Mouse (Mus musculus) heart, adult 2 months (tissue): ENCODE data around the gene Morn4. TPM values are rescaled to one million over a fixed set of nuclear protein-coding genes. Genes with fewer than 3 reads are reported as not detected.
A peak's percentile ranks its signal among the peaks of the same experiment; 100 is the strongest.

Experiments used
- DNase-seq, 2 experiments: peaks; one replicate each; pipeline ENCODE4 v3.0.0; 2021
- H3K27ac ChIP-seq: fragments of 200-600 bp; 2 replicates; pipeline ENCODE4 v1.8.1; 2022
- H3K27me3 ChIP-seq: fragments of 200-500 bp; 2 replicates; pipeline ENCODE4 v1.6.1; 2012; ENCODE audit warnings: mild to moderate bottlenecking, low read length, inconsistent platforms, mixed read lengths; ENCODE audit not compliant: control insufficient read depth, insufficient read depth
- H3K36me3 ChIP-seq: fragments of 200-500 bp; 2 replicates; pipeline ENCODE4 v1.6.1; 2012; ENCODE audit warnings: low read length, inconsistent platforms; ENCODE audit not compliant: control insufficient read depth, insufficient read depth
- H3K4me1 ChIP-seq: fragments of 200-500 bp; 2 replicates; pipeline ENCODE4 v1.6.1; 2011; ENCODE audit warnings: low read length; ENCODE audit not compliant: control insufficient read depth, insufficient read depth
- H3K4me3 ChIP-seq: fragments of 200-600 bp; 2 replicates; pipeline ENCODE4 v1.8.1; 2022
- H3K79me2 ChIP-seq: fragments of 200-500 bp; replicated peaks from 2 replicates; pipeline ENCODE4 v1.6.1; 2012; ENCODE audit warnings: mild to moderate bottlenecking, inconsistent platforms, low read length, moderate library complexity, mixed read lengths; ENCODE audit not compliant: control insufficient read depth, insufficient read depth
- H3K9ac ChIP-seq: fragments of 200-500 bp; 2 replicates; pipeline ENCODE4 v1.6.1; 2012; ENCODE audit warnings: low read depth, mild to moderate bottlenecking, control low read depth, inconsistent platforms, low read length, mixed read lengths
- CTCF ChIP-seq: fragments of 200-600 bp; IDR thresholded peaks from 2 replicates; pipeline ENCODE4 v1.8.1; 2022; ENCODE audit warnings: antibody characterized with exemption, mild to moderate bottlenecking, moderate library complexity
- EP300 ChIP-seq: fragments of 200-500 bp; IDR thresholded peaks from 2 replicates; pipeline ENCODE4 v1.6.1; 2011; ENCODE audit warnings: low read depth, low read length, control low read depth; ENCODE audit not compliant: insufficient read depth
- POLR2A ChIP-seq: fragments of 200-500 bp; IDR thresholded peaks from 2 replicates; pipeline ENCODE4 v1.6.1; 2011; ENCODE audit warnings: mild to moderate bottlenecking, low read depth, low read length, control low read depth; ENCODE audit not compliant: insufficient read depth
- WGBS: fragments of 180-500 bp; shearing (Covaris S2); methylation state at CpG from one replicate; pipeline ENCODE4 v1.1.7; 2018; 5-methylcytosine and 5-hydroxymethylcytosine counted together
- intact Hi-C: fragments of 180-260 bp; cut with DNase I; formaldehyde crosslinking; loops from one replicate; pipeline ENCODE4 v1.15.1; 2025
- polyA plus RNA-seq: library from polyadenylated mRNA; depleted of rRNA; stranded (reverse); fragments of >200 nt; gene quantifications from 2 replicates; pipeline ENCODE4 v1.2.3, GENCODE M21; 2012
- total RNA-seq, 2 experiments: library from RNA; stranded (reverse); gene quantifications; 2 replicates each; pipeline ENCODE4 v1.2.3; 2021

Morn4 gene
- total and polyA plus RNA-seq, 3 experiments = 2.3 to 5.0 (median 2.5) TPM

- Histone ChIP-seq H3K79me2 (no peaks in the 10 kb centered on the region), H3K36me3 (no peaks in the 10 kb centered on the region), H3K27ac (no peak overlapping the region), H3K27me3 (no peaks in the 10 kb centered on the region), H3K4me3 (no peak overlapping the region), H3K4me1 (no peaks in the 10 kb centered on the region), H3K9ac (no peak overlapping the region)
- intact Hi-C loops = no loop called here
- TF ChIP-seq POLR2A (no peak), CTCF (no peak), EP300 (no peak)
- DNase-seq = no peak
- 78% methylated on average over 11 of the region's 11 CpGs for WGBS
Measured at GRCm38 (mm10) chr19:42080469-42080868, 5.7 kb downstream of the Morn4 start.

DNA sequence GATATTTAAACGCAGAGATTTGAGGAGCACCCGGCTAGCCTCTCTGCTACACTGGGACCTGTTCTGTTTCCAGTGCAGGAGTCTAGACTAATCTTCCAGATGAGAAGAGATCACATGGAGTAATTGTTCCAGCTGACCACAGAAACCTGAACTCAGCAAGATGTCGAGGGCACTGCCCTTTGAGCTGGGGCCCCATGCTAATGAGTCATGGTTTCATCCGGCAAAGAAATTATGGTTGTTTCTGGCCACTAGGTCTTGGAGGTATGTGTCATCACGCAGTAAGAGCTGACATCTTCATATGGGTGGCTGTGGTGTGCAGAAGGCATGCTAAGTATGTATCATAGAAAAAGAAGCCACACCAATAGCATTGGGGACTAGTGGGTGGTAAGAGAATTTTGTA lies 6.2 kb downstream of the Morn4 start:
- H3K27me3 ChIP-seq = no peaks in the 10 kb centered on the region
- 63% methylated on average over 5 of the region's 5 CpGs for WGBS
- no peaks in the 10 kb centered on the region for H3K4me1 ChIP-seq
- H3K36me3 ChIP-seq = no peaks in the 10 kb centered on the region
- no peaks in the 10 kb centered on the region for H3K79me2 ChIP-seq
- H3K9ac ChIP-seq = no peak overlapping the region
- intact Hi-C loops = no loop called here
- no peak overlapping the region for H3K4me3 ChIP-seq
- H3K27ac ChIP-seq = no peak overlapping the region
- TF ChIP-seq POLR2A = no peak
- no peak for TF ChIP-seq EP300
- TF ChIP-seq CTCF = no peak
- no peak for DNase-seq

- Histone ChIP-seq H3K4me1 (no peaks in the 10 kb centered on the region), H3K79me2 (no peaks in the 10 kb centered on the region), H3K36me3 (no peaks in the 10 kb centered on the region), H3K27ac (no peak overlapping the region), H3K9ac (no peak overlapping the region), H3K4me3 (no peak overlapping the region), H3K27me3 (no peaks in the 10 kb centered on the region)
- DNase-seq = no peak
- no peak for TF ChIP-seq POLR2A
- no peak for TF ChIP-seq CTCF
- intact Hi-C loops = no loop called here
- 90% methylated on average over 12 of the region's 12 CpGs for WGBS
Measured at GRCm38 (mm10) chr19:42079006-42079405, 7.2 kb downstream of the Morn4 start.

DNA sequence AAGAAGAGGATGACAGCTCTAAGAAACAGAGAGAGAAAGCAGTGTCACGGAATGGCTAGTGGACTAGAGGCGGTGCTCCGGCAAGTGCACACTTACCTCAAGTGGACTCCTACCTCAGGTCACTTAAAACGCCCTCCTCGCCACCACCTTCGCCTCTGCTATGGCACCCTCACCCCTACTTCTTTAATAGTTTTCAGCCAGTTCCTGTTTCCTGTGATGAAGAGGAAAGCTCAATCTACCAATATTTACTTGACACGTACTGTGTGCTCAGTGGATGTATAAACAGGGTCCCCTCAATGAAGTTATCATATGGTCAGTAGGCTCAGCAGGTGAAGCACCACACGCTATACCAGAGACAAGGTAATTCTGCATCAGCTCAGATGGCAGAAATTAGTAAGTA lies 7.6 kb downstream of the Morn4 start:
- intact Hi-C loops = no loop called here
- H3K27ac ChIP-seq = no peak overlapping the region
- H3K79me2 ChIP-seq = no peaks in the 10 kb centered on the region
- no peaks in the 10 kb centered on the region for H3K27me3 ChIP-seq
- no peak for DNase-seq
- no peaks in the 10 kb centered on the region for H3K36me3 ChIP-seq
- 91% methylated on average over 8 of the region's 8 CpGs for WGBS
- TF ChIP-seq CTCF (no peak), EP300 (no peak), POLR2A (no peak)
- no peak overlapping the region for H3K4me3 ChIP-seq
- H3K9ac ChIP-seq = no peak overlapping the region
- no peaks in the 10 kb centered on the region for H3K4me1 ChIP-seq

- Histone ChIP-seq H3K36me3 (no peaks in the 10 kb centered on the region), H3K9ac (no peak overlapping the region), H3K27me3 (no peaks in the 10 kb centered on the region), H3K79me2 (no peaks in the 10 kb centered on the region), H3K4me1 (no peaks in the 10 kb centered on the region), H3K27ac (no peak overlapping the region), H3K4me3 (no peak overlapping the region)
- TF ChIP-seq POLR2A (no peak), CTCF (no peak), EP300 (no peak)
- DNase-seq = no peak
- intact Hi-C loops = no loop called here
- WGBS = 91% methylated on average over 16 of the region's 16 CpGs
Measured at GRCm38 (mm10) chr19:42075992-42076391, 10.2 kb downstream of the Morn4 start.

GRCm38 (mm10) chr19:42075051-42075450 lies 11.1 kb downstream of the Morn4 start:
- Histone ChIP-seq H3K4me1 (no peaks in the 10 kb centered on the region), H3K79me2 (no peaks in the 10 kb centered on the region), H3K9ac (no peak overlapping the region), H3K27me3 (no peaks in the 10 kb centered on the region), H3K27ac (no peak overlapping the region), H3K4me3 (no peak overlapping the region), H3K36me3 (no peaks in the 10 kb centered on the region)
- intact Hi-C loops = no loop called here
- TF ChIP-seq CTCF (no peak), EP300 (no peak), POLR2A (no peak)
- DNase-seq = peak in 1 of 2 experiments; percentile 25
- WGBS = 87% methylated on average over 2 of the region's 2 CpGs

- Histone ChIP-seq H3K9ac (no peak overlapping the region), H3K79me2 (no peaks in the 10 kb centered on the region), H3K4me3 (no peak overlapping the region), H3K36me3 (no peaks in the 10 kb centered on the region), H3K27me3 (no peaks in the 10 kb centered on the region), H3K4me1 (peaks cover 4% of the 10 kb centered on the region), H3K27ac (no peak overlapping the region)
- TF ChIP-seq EP300 = no peak
- TF ChIP-seq POLR2A = no peak
- TF ChIP-seq CTCF = peak; percentile 23; the same call in 1 of the 2 replicates
- no peak for DNase-seq
- WGBS = 60% methylated on average over 7 of the region's 7 CpGs
- intact Hi-C loops = no loop called here
Measured at GRCm38 (mm10) chr19:42072802-42073201, 13.4 kb downstream of the Morn4 start.
